Mouse (Mus musculus) kidney, embryonic 14.5 days (tissue): ENCODE measurements at regions not wholly inside any gene's neighbourhood (a gene's known extent, or its start where the extent isn't known, plus 50 kb on each side); places are given as distances from the start of the nearest gene placed in this dataset.

Experiments used
- ATAC-seq: fragments of 200-750 bp; cut with Nextera tagmentation; 2 replicates; pipeline ENCODE4 v1.8.0; 2017; ENCODE audit warnings: moderate number of reproducible peaks, mild to moderate bottlenecking, moderate TSS enrichment, moderate library complexity; ENCODE audit not compliant: low FRiP score, low TSS enrichment
- H3K27ac ChIP-seq: fragments of 300-500 bp; sonication (generic); 2 replicates; pipeline ENCODE4 v1.5.1; 2014; ENCODE audit warnings: low read depth, mild to moderate bottlenecking, low read length, moderate library complexity, mixed read lengths
- H3K27me3 ChIP-seq: fragments of 300-500 bp; sonication (generic); 2 replicates; pipeline ENCODE4 v1.6.1; 2014; ENCODE audit warnings: mild to moderate bottlenecking, low read length; ENCODE audit not compliant: control insufficient read depth, insufficient read depth
- H3K36me3 ChIP-seq: fragments of 300-500 bp; sonication (generic); 2 replicates; pipeline ENCODE4 v1.6.1; 2014; ENCODE audit warnings: low read length, mixed read lengths; ENCODE audit not compliant: control insufficient read depth, insufficient read depth
- H3K4me1 ChIP-seq: fragments of 300-500 bp; sonication (generic); 2 replicates; pipeline ENCODE4 v1.6.1; 2014; ENCODE audit warnings: low read length, mixed read lengths; ENCODE audit not compliant: control insufficient read depth, insufficient read depth
- H3K4me2 ChIP-seq: fragments of 300-500 bp; sonication (generic); replicated peaks from 2 replicates; pipeline ENCODE4 v1.6.1; 2014; ENCODE audit warnings: low read depth, mild to moderate bottlenecking, low read length
- H3K4me3 ChIP-seq: fragments of 300-500 bp; sonication (generic); 2 replicates; pipeline ENCODE4 v1.5.1; 2014; ENCODE audit warnings: mild to moderate bottlenecking, low read length
- H3K9ac ChIP-seq: fragments of 300-500 bp; sonication (generic); 2 replicates; pipeline ENCODE4 v1.6.1; 2014; ENCODE audit warnings: low read depth, mild to moderate bottlenecking, low read length, moderate library complexity
- H3K9me3 ChIP-seq: fragments of 300-500 bp; sonication (generic); 2 replicates; pipeline ENCODE4 v1.6.1; 2016; ENCODE audit warnings: low read length; ENCODE audit not compliant: control insufficient read depth
- WGBS: fragments of 180-500 bp; shearing (Covaris S2); extraction: QIAGEN DNeasy Blood & Tissue Kit; methylation state at CpG from one replicate; pipeline ENCODE4 v1.1.7; 2014; 5-methylcytosine and 5-hydroxymethylcytosine counted together

- H3K27ac ChIP-seq = no peak overlapping the region
- no peak overlapping the region for H3K4me3 ChIP-seq
- no peak overlapping the region for H3K9ac ChIP-seq
- H3K27me3 ChIP-seq = no peaks in the 10 kb centered on the region
- no peak for ATAC-seq
- 41% methylated on average over 1 of the region's 1 CpGs for WGBS
- no peaks in the 10 kb centered on the region for H3K4me1 ChIP-seq
- no peaks in the 10 kb centered on the region for H3K36me3 ChIP-seq
- H3K9me3 ChIP-seq = no peaks in the 10 kb centered on the region
- H3K4me2 ChIP-seq = no peak overlapping the region
Measured at GRCm38 (mm10) chr3:54443791-54444190, 82.9 kb downstream of the Postn start.

- WGBS = 6% methylated on average over 3 of the region's 3 CpGs
Measured at GRCm38 (mm10) chr3:54446889-54447288, 86.0 kb downstream of the Postn start.

GRCm38 (mm10) chr3:54457416-54457815 lies 96.5 kb downstream of the Postn start:
- WGBS = 88% methylated on average over 2 of the region's 2 CpGs

More at GRCm38 (mm10) chr3:54446889-54447288, 86.0 kb downstream of the Postn start:
- H3K9me3 ChIP-seq = no peaks in the 10 kb centered on the region
- H3K4me2 ChIP-seq = no peak overlapping the region
- H3K27ac ChIP-seq = no peak overlapping the region
- no peak for ATAC-seq
- no peaks in the 10 kb centered on the region for H3K27me3 ChIP-seq
- no peaks in the 10 kb centered on the region for H3K4me1 ChIP-seq
- no peak overlapping the region for H3K9ac ChIP-seq
- no peak overlapping the region for H3K4me3 ChIP-seq
- H3K36me3 ChIP-seq = no peaks in the 10 kb centered on the region

GRCm38 (mm10) chr3:54461366-54461765 lies 100.5 kb downstream of the Postn start:
- Histone ChIP-seq H3K27ac (no peak overlapping the region), H3K4me1 (no peaks in the 10 kb centered on the region), H3K9me3 (no peaks in the 10 kb centered on the region), H3K27me3 (no peaks in the 10 kb centered on the region), H3K9ac (no peak overlapping the region), H3K4me3 (no peak overlapping the region), H3K4me2 (no peak overlapping the region), H3K36me3 (no peaks in the 10 kb centered on the region)
- WGBS = 94% methylated on average over 6 of the region's 6 CpGs
- no peak for ATAC-seq

More at GRCm38 (mm10) chr3:54457416-54457815, 96.5 kb downstream of the Postn start:
- Histone ChIP-seq H3K9ac (no peak overlapping the region), H3K27ac (no peak overlapping the region), H3K4me1 (no peaks in the 10 kb centered on the region), H3K4me3 (no peak overlapping the region), H3K36me3 (no peaks in the 10 kb centered on the region), H3K4me2 (no peak overlapping the region), H3K27me3 (no peaks in the 10 kb centered on the region), H3K9me3 (no peaks in the 10 kb centered on the region)
- no peak for ATAC-seq

- H3K27ac ChIP-seq = no peak overlapping the region
- H3K27me3 ChIP-seq = no peaks in the 10 kb centered on the region
- no peak overlapping the region for H3K4me2 ChIP-seq
- ATAC-seq = no peak
- H3K4me3 ChIP-seq = no peak overlapping the region
- H3K9me3 ChIP-seq = no peaks in the 10 kb centered on the region
- H3K4me1 ChIP-seq = no peaks in the 10 kb centered on the region
- H3K36me3 ChIP-seq = no peaks in the 10 kb centered on the region
- H3K9ac ChIP-seq = no peak overlapping the region
Measured at GRCm38 (mm10) chr3:54466097-54466496, 105.2 kb downstream of the Postn start.

GRCm38 (mm10) chr3:54474209-54474608 lies 113.3 kb downstream of the Postn start:
- Histone ChIP-seq H3K27me3 (no peaks in the 10 kb centered on the region), H3K27ac (no peak overlapping the region), H3K4me1 (no peaks in the 10 kb centered on the region), H3K4me2 (no peak overlapping the region), H3K36me3 (no peaks in the 10 kb centered on the region), H3K4me3 (no peak overlapping the region), H3K9me3 (no peaks in the 10 kb centered on the region), H3K9ac (no peak overlapping the region)
- WGBS = 74% methylated on average over 6 of the region's 6 CpGs
- ATAC-seq = no peak

GRCm38 (mm10) chr3:54475879-54476278 lies 115.0 kb downstream of the Postn start:
- Histone ChIP-seq H3K27me3 (no peaks in the 10 kb centered on the region), H3K9ac (no peak overlapping the region), H3K4me3 (no peak overlapping the region), H3K36me3 (no peaks in the 10 kb centered on the region), H3K27ac (no peak overlapping the region), H3K4me1 (no peaks in the 10 kb centered on the region), H3K9me3 (no peaks in the 10 kb centered on the region), H3K4me2 (no peak overlapping the region)
- ATAC-seq = no peak
- WGBS = 49% methylated on average over 3 of the region's 3 CpGs

- no peak overlapping the region for H3K27ac ChIP-seq
- no peaks in the 10 kb centered on the region for H3K27me3 ChIP-seq
- no peak overlapping the region for H3K4me2 ChIP-seq
- no peaks in the 10 kb centered on the region for H3K9me3 ChIP-seq
- no peak for ATAC-seq
- 61% methylated on average over 4 of the region's 4 CpGs for WGBS
- H3K4me1 ChIP-seq = no peaks in the 10 kb centered on the region
- no peak overlapping the region for H3K4me3 ChIP-seq
- H3K9ac ChIP-seq = no peak overlapping the region
- H3K36me3 ChIP-seq = no peaks in the 10 kb centered on the region
Measured at GRCm38 (mm10) chr3:54477986-54478385, 117.1 kb downstream of the Postn start.

GRCm38 (mm10) chr3:54480251-54480650 lies 119.3 kb downstream of the Postn start:
- H3K27ac ChIP-seq = no peak overlapping the region
- ATAC-seq = no peak
- H3K4me2 ChIP-seq = no peak overlapping the region
- H3K27me3 ChIP-seq = no peaks in the 10 kb centered on the region
- H3K4me3 ChIP-seq = no peak overlapping the region
- H3K4me1 ChIP-seq = no peaks in the 10 kb centered on the region
- H3K9me3 ChIP-seq = no peaks in the 10 kb centered on the region
- no peaks in the 10 kb centered on the region for H3K36me3 ChIP-seq
- WGBS = 74% methylated on average over 6 of the region's 6 CpGs
- H3K9ac ChIP-seq = no peak overlapping the region

GRCm38 (mm10) chr3:54487346-54487745 lies 126.4 kb downstream of the Postn start:
- Histone ChIP-seq H3K9me3 (no peaks in the 10 kb centered on the region), H3K4me2 (no peak overlapping the region), H3K4me1 (no peaks in the 10 kb centered on the region), H3K4me3 (no peak overlapping the region), H3K36me3 (no peaks in the 10 kb centered on the region), H3K9ac (no peak overlapping the region), H3K27ac (no peak overlapping the region), H3K27me3 (no peaks in the 10 kb centered on the region)
- ATAC-seq = no peak
- WGBS = 98% methylated on average over 2 of the region's 2 CpGs
